Mouse (Mus musculus): ENCODE results near the gene Fstl4.
"Not testable (repeated sequence)": the region's sequence is repeated elsewhere in the genome, so short reads cannot be mapped to it uniquely, and the experiment has no call there.

Fstl4 gene

DNA sequence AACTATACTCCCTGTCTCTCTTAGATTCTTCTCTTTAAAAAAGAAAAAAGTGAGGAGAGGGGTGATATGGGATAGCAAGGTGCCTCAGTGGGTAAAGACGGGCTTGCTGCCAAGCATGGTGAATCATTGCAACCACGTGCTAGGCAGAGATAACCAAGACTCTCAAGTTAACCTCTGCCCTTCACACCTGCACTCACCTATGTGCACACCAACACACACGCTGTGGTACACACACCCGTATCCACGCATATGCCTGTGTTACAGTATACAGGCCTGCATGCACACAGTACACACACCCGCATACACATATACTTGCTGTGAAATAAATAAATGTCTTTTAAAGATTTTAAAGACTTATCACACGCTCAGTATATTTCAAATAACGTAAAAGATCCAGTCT, 375.8 kb downstream of the Fstl4 start:
- in situ Hi-C loops (cut with MboI; ENCODE audit: low pct_unique_long_range_greater_than_20kb in 1 of 2, low sequenced_read_pairs in 2 of 2, unreplicated experiment in 1 of 2) = no loop called here

- in situ Hi-C loops (cut with MboI; ENCODE audit: low pct_unique_long_range_greater_than_20kb in 1 of 2, low sequenced_read_pairs in 2 of 2, unreplicated experiment in 1 of 2) = no loop called here
Measured at GRCm38 (mm10) chr11:53140722-53141400, 376.4 kb downstream of the Fstl4 start.

GRCm38 (mm10) chr11:53143522-53143921, 379.1 kb downstream of the Fstl4 start:
- in situ Hi-C loops (cut with MboI; ENCODE audit: low pct_unique_long_range_greater_than_20kb in 1 of 2, low sequenced_read_pairs in 2 of 2, unreplicated experiment in 1 of 2) = no loop called here

GRCm38 (mm10) chr11:53144506-53144905, 380.1 kb downstream of the Fstl4 start:
- in situ Hi-C loops (cut with MboI; ENCODE audit: low pct_unique_long_range_greater_than_20kb in 1 of 2, low sequenced_read_pairs in 2 of 2, unreplicated experiment in 1 of 2) = no loop called here

- in situ Hi-C loops (cut with MboI; ENCODE audit: low pct_unique_long_range_greater_than_20kb in 1 of 2, low sequenced_read_pairs in 2 of 2, unreplicated experiment in 1 of 2) = no loop called here
Measured at GRCm38 (mm10) chr11:53146290-53146689, 381.9 kb downstream of the Fstl4 start.

DNA sequence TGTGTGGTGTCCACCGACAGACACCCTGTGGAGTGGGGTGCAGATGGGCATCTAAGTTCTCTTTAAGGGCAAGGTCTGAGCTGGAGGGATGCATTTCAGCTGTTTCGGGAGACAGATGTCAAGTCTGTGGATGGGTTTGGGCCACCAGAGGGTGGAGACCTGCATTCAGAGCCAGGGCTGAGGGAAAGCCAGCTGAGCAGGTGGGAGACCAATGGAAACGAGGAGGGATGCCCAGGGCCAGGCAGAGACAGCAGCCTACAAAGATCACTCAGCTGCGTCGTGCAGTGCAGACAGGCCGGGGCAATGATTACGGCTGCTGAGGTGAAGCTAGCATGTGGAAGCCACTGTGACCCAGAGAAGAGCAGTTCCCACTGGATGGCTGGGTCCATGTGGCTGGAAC, 392.0 kb downstream of the Fstl4 start:
- in situ Hi-C loops (cut with MboI; ENCODE audit: low pct_unique_long_range_greater_than_20kb in 1 of 2, low sequenced_read_pairs in 2 of 2, unreplicated experiment in 1 of 2) = no loop called here

- in situ Hi-C loops (cut with MboI; ENCODE audit: low pct_unique_long_range_greater_than_20kb in 1 of 2, low sequenced_read_pairs in 2 of 2, unreplicated experiment in 1 of 2) = no loop called here
Measured at GRCm38 (mm10) chr11:53157621-53158259, 393.3 kb downstream of the Fstl4 start.

DNA sequence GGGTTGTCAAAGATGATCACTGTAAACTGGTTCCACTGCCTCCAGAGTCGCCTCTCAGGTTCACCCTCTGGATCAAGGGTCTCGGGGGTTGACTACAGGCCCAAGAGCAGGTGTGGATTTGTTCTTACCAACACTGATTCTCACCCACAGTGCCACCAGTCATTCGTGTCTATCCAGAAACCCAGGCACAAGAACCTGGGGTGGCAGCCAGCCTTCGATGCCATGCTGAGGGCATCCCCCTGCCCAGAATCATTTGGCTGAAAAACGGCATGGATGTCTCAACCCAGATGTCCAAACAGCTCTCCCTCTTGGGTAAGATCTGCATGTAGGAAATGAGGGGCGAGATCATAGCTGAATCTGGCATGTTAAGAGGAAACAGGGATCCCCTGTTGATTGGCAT, 398.0 kb downstream of the Fstl4 start:
- in situ Hi-C loops (cut with MboI; ENCODE audit: low pct_unique_long_range_greater_than_20kb in 1 of 2, low sequenced_read_pairs in 2 of 2, unreplicated experiment in 1 of 2) = no loop called here

- in situ Hi-C loops (cut with MboI; ENCODE audit: low pct_unique_long_range_greater_than_20kb in 1 of 2, low sequenced_read_pairs in 2 of 2, unreplicated experiment in 1 of 2) = no loop called here
Measured at GRCm38 (mm10) chr11:53166478-53166877, 402.0 kb downstream of the Fstl4 start.

DNA sequence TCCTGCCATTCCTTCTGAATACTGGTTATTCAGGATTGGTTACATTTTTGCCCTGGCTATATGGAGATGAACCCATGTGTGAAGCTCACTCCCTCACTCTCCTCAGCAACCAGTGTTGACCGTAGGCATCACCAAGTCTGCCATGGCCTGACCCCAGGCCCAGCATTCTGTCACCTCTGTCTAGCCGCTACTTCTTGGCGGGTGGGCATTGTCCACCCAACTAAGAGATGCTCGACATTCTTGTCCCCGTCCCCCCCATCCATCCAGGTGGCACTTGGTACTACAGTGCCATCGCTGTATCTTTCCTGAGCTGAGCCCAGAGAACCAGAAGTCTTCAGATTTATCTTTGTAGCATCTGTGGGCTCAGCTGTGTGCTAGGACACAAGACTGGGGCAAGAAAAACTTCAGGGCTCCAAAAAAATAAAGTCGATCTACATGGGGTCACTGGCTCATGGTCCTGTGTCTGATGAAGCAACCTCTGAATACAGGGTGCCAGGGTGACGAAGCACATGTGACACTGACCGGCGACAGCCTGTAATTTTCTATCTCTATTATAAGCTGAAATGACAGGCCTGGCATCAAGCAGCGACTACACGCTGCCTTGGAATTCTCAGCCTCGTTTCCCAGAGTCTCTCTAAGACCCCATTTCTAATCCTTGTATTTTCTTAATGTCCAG, 417.9 kb downstream of the Fstl4 start:
- in situ Hi-C loops (cut with MboI; ENCODE audit: low pct_unique_long_range_greater_than_20kb in 1 of 2, low sequenced_read_pairs in 2 of 2, unreplicated experiment in 1 of 2) = no loop called here

- in situ Hi-C loops (cut with MboI; ENCODE audit: low pct_unique_long_range_greater_than_20kb in 1 of 2, low sequenced_read_pairs in 2 of 2, unreplicated experiment in 1 of 2) = no loop called here
Measured at GRCm38 (mm10) chr11:53182858-53183257, 418.4 kb downstream of the Fstl4 start.

- in situ Hi-C loops (cut with MboI; ENCODE audit: low pct_unique_long_range_greater_than_20kb in 1 of 2, low sequenced_read_pairs in 2 of 2, unreplicated experiment in 1 of 2) = no loop called here
Measured at GRCm38 (mm10) chr11:53184046-53184445, 419.6 kb downstream of the Fstl4 start.

GRCm38 (mm10) chr11:53184698-53185097, 420.3 kb downstream of the Fstl4 start:
- in situ Hi-C loops (cut with MboI; ENCODE audit: low pct_unique_long_range_greater_than_20kb in 1 of 2, low sequenced_read_pairs in 2 of 2, unreplicated experiment in 1 of 2) = no loop called here

DNA sequence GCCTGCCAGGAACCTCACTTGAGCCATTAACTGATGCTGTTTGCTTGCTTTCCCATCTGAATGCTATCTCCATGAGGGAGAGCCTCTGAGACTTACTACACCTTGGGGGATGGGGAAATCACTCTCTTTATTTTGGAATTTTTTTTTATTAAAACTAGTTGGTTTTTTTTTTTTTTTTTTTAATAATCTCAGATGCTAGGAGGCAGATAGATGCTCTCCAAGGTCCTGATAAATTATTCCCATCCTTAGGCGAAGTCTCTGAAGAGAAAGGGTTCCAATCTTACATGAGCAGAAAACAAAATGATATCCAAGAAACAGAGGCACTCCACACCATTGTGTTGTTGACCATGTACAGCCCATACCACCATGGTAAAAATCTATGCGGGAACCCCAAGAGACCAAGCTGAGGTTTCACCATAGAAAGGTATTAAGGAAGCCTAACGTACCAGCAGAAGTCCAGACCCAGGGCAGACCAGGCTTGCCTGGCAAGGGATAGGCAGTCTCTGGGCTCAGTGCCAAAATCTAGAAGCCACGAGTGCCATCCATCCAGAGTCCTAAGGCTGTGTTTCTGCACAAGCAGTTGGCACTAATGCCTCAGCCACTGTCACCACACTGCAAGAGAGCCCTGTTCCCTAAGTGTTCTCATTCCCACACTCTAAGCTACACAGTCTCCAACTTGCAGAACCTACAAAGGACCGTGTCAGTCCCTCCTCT, 423.1 kb downstream of the Fstl4 start:
- in situ Hi-C loops (cut with MboI; ENCODE audit: low pct_unique_long_range_greater_than_20kb in 1 of 2, low sequenced_read_pairs in 2 of 2, unreplicated experiment in 1 of 2) = no loop called here

GRCm38 (mm10) chr11:53196551-53196950, 432.1 kb downstream of the Fstl4 start:
- in situ Hi-C loops (cut with MboI; ENCODE audit: low pct_unique_long_range_greater_than_20kb in 1 of 2, low sequenced_read_pairs in 2 of 2, unreplicated experiment in 1 of 2) = not testable (repeated sequence)

- in situ Hi-C loops (cut with MboI; ENCODE audit: low pct_unique_long_range_greater_than_20kb in 1 of 2, low sequenced_read_pairs in 2 of 2, unreplicated experiment in 1 of 2) = no loop called here
Measured at GRCm38 (mm10) chr11:53197111-53197510, 432.7 kb downstream of the Fstl4 start.

DNA sequence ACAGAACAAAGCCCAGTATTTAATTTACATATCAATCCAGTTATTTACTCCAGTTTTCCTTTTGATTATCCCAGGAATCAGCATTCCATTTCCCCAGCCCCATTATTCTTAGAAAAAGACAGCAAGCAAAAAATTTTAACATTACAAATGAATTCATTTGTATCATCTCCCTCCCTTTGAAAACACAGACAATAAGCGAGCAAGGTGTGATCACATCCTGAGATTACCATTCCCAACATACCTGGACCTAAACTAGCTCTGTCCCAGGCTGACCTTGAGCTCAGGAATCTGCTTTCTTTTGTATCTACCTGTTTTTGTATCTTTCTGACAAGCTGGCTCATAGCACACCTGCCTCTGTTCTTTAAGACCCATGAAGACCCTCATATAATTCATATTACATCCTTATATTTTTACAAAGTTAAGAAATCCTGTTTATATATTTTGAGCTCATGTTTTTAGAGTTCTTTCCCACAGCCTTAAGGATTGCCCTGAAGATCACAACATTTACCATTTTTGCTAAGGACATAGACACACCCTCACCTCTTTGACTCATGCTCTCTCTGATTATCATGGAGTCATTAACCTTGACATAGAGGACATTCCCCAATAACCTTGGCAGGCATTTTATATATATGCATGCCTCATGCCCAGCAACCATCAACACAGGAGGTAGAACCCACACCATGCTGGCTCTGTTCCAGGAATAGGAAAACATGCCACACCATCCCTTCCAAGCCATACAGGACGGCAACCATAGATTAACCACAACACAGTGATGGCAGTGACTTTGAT, 438.2 kb downstream of the Fstl4 start:
- in situ Hi-C loops (cut with MboI; ENCODE audit: low pct_unique_long_range_greater_than_20kb in 1 of 2, low sequenced_read_pairs in 2 of 2, unreplicated experiment in 1 of 2) = no loop called here

GRCm38 (mm10) chr11:53210876-53211275, 446.4 kb downstream of the Fstl4 start:
- in situ Hi-C loops (cut with MboI; ENCODE audit: low pct_unique_long_range_greater_than_20kb in 1 of 2, low sequenced_read_pairs in 2 of 2, unreplicated experiment in 1 of 2) = no loop called here

All from mouse embryonic stem cell (cell line).